Mouse (Mus musculus) midbrain, embryonic 15.5 days (tissue): ENCODE data around the gene Hmgcl. TPM values are rescaled to one million over a fixed set of nuclear protein-coding genes. Genes with fewer than 3 reads are reported as not detected.
"Not testable (repeated sequence)": the region's sequence is repeated elsewhere in the genome, so short reads cannot be mapped to it uniquely, and the experiment has no call there.

Experiments used
- ATAC-seq: fragments of 200-750 bp; cut with Nextera tagmentation; replicated peaks from 2 replicates; pipeline ENCODE4 v1.8.0; 2017; ENCODE audit warnings: moderate TSS enrichment
- H3K27ac ChIP-seq: fragments of 300-500 bp; sonication (generic); 2 replicates; pipeline ENCODE4 v1.5.1; 2015; ENCODE audit warnings: mild to moderate bottlenecking, inconsistent platforms
- H3K27me3 ChIP-seq: fragments of 300-500 bp; sonication (generic); replicated peaks from 2 replicates; pipeline ENCODE4 v1.6.1; 2015; ENCODE audit warnings: inconsistent platforms
- H3K36me3 ChIP-seq: fragments of 300-500 bp; sonication (generic); replicated peaks from 2 replicates; pipeline ENCODE4 v1.6.1; 2015; ENCODE audit warnings: inconsistent platforms
- H3K4me1 ChIP-seq: fragments of 300-500 bp; sonication (generic); 2 replicates; pipeline ENCODE4 v1.6.1; 2015; ENCODE audit warnings: inconsistent platforms
- H3K4me2 ChIP-seq: fragments of 300-500 bp; sonication (generic); 2 replicates; pipeline ENCODE4 v1.6.1; 2015; ENCODE audit warnings: inconsistent platforms, mild to moderate bottlenecking, moderate library complexity
- H3K4me3 ChIP-seq: fragments of 300-500 bp; sonication (generic); 2 replicates; pipeline ENCODE4 v1.5.1; 2015; ENCODE audit warnings: mild to moderate bottlenecking, inconsistent platforms
- H3K9ac ChIP-seq: fragments of 300-500 bp; sonication (generic); 2 replicates; pipeline ENCODE4 v1.6.1; 2015; ENCODE audit warnings: mild to moderate bottlenecking, inconsistent platforms
- H3K9me3 ChIP-seq: fragments of 300-500 bp; sonication (generic); 2 replicates; pipeline ENCODE4 v1.6.1; 2016; ENCODE audit warnings: inconsistent platforms
- WGBS: fragments of 180-500 bp; shearing (Covaris S2); methylation state at CpG from one replicate; pipeline ENCODE4 v1.1.7; 2015; ENCODE audit warnings: mixed read lengths; 5-methylcytosine and 5-hydroxymethylcytosine counted together
- polyA plus RNA-seq: library from polyadenylated mRNA; unstranded; fragments of >200 nt; fragmentation: Nextera tagmentation; extraction: Ambion mirVana; gene quantifications from 2 replicates; pipeline ENCODE4 v1.2.1, GENCODE M21; 2015

Hmgcl gene
- polyA plus RNA-seq, 1 experiment from 2014 or later: 57.0 TPM

DNA sequence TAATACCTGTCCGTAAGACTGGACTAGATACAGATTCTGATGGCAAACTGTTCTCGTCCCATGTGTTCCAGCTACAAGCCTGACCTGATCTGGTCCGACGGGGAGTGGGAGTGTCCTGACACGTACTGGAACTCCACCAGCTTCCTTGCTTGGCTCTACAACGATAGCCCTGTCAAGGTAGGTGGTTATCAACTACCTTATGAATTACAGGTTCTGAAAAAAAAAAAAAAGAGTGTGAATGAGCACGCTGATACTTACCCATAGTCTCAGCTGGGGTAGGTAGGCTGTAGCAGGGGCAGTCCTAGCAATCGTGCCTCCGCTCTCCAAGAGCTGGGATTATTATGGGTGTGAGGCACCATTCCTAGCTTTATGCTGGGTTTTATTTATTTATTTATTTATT, 16.4 kb upstream of the Hmgcl start:
- no peak for ATAC-seq
- Histone ChIP-seq H3K4me2 (no peak overlapping the region), H3K36me3 (peaks cover 5% of the 10 kb centered on the region; the same call in 1 of the 2 replicates), H3K4me3 (no peak overlapping the region), H3K4me1 (no peaks in the 10 kb centered on the region), H3K9ac (no peak overlapping the region), H3K27ac (no peak overlapping the region), H3K27me3 (no peaks in the 10 kb centered on the region), H3K9me3 (no peaks in the 10 kb centered on the region)
- WGBS: 94% methylated on average over 9 of the region's 9 CpGs

DNA sequence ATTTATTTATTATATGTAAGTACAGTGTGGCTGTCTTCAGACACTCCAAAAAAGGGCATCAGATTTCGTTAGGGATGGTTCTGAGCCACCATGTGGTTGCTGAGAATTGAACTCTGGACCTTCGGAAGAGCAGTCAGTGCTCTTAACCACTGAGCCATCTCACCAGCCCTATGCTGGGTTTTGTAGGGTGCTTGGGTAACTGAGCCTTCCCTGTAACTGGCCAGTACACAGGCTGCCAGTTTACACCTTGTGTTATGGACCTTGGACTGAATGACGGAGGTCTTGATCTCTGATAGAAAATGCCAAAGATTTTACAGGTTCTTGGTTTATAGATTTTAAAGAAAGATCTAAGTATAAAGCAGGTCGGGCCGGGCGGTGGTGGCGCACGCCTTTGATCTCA, 16.0 kb upstream of the Hmgcl start:
- no peak overlapping the region for H3K4me3 ChIP-seq
- no peaks in the 10 kb centered on the region for H3K4me1 ChIP-seq
- no peaks in the 10 kb centered on the region for H3K9me3 ChIP-seq
- WGBS: 96% methylated on average over 8 of the region's 8 CpGs
- H3K36me3 ChIP-seq: peaks cover 5% of the 10 kb centered on the region; the same call in 1 of the 2 replicates
- ATAC-seq: no peak
- no peak overlapping the region for H3K4me2 ChIP-seq
- no peak overlapping the region for H3K27ac ChIP-seq
- H3K27me3 ChIP-seq: no peaks in the 10 kb centered on the region
- no peak overlapping the region for H3K9ac ChIP-seq

GRCm38 (mm10) chr4:135931832-135932231, 14.4 kb upstream of the Hmgcl start:
- H3K4me2 ChIP-seq: no peak overlapping the region
- no peak overlapping the region for H3K9ac ChIP-seq
- H3K9me3 ChIP-seq: no peaks in the 10 kb centered on the region
- ATAC-seq: no peak
- no peak overlapping the region for H3K4me3 ChIP-seq
- WGBS: 69% methylated on average over 5 of the region's 5 CpGs
- H3K4me1 ChIP-seq: no peaks in the 10 kb centered on the region
- peaks cover 5% of the 10 kb centered on the region; the same call in 1 of the 2 replicates for H3K36me3 ChIP-seq
- no peaks in the 10 kb centered on the region for H3K27me3 ChIP-seq
- H3K27ac ChIP-seq: no peak overlapping the region

GRCm38 (mm10) chr4:135934708-135935500, 11.3 kb upstream of the Hmgcl start:
- 55% methylated on average over 12 of the region's 12 CpGs for WGBS
- Histone ChIP-seq H3K9me3 (no peaks in the 10 kb centered on the region), H3K4me1 (no peaks in the 10 kb centered on the region), H3K4me3 (no peak overlapping the region), H3K27ac (no peak overlapping the region), H3K4me2 (no peak overlapping the region), H3K36me3 (peaks cover 5% of the 10 kb centered on the region; the same call in 1 of the 2 replicates), H3K9ac (no peak overlapping the region), H3K27me3 (no peaks in the 10 kb centered on the region)
- ATAC-seq: no peak

GRCm38 (mm10) chr4:135935502-135935901, 10.7 kb upstream of the Hmgcl start:
- Histone ChIP-seq H3K36me3 (peaks cover 5% of the 10 kb centered on the region; the same call in 1 of the 2 replicates), H3K9me3 (no peaks in the 10 kb centered on the region), H3K4me2 (no peak overlapping the region), H3K4me3 (no peak overlapping the region), H3K9ac (no peak overlapping the region), H3K4me1 (no peaks in the 10 kb centered on the region), H3K27ac (no peak overlapping the region), H3K27me3 (no peaks in the 10 kb centered on the region)
- no peak for ATAC-seq
- WGBS: 75% methylated on average over 5 of the region's 5 CpGs

DNA sequence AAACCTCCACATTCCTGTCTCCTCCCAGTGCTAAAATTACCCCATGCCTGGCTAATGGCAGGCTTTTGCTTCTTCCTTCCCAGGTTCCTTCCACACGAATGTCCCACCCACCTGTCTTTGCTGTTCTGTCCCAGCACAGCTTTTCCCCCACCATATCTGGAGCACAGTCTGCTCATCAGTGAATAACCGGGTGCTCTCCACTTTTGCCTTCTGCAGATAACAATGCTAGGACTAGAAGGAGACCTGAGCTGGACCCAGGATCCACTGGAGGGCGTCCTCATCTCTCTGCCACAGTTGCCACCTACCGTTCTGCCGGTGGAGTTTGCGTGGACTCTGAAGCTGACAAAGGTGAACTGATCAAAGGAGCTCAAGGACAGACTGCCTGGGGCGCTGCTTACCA, 7.4 kb upstream of the Hmgcl start:
- Histone ChIP-seq H3K9me3 (no peaks in the 10 kb centered on the region), H3K27ac (no peak overlapping the region)
- 87% methylated on average over 7 of the region's 7 CpGs for WGBS

GRCm38 (mm10) chr4:135941026-135941425, 5.2 kb upstream of the Hmgcl start:
- H3K4me2 ChIP-seq, H3K9me3 ChIP-seq, ATAC-seq, H3K36me3 ChIP-seq, H3K4me3 ChIP-seq, H3K4me1 ChIP-seq, H3K27ac ChIP-seq, H3K9ac ChIP-seq, H3K27me3 ChIP-seq: not testable (repeated sequence)
- WGBS: 84% methylated on average over 8 of the region's 8 CpGs

More for the DNA sequence above, 7.4 kb upstream of the Hmgcl start:
- Histone ChIP-seq H3K9ac (no peak overlapping the region), H3K4me3 (no peak overlapping the region), H3K4me1 (no peaks in the 10 kb centered on the region), H3K36me3 (no peaks in the 10 kb centered on the region; the same call in 1 of the 2 replicates), H3K27me3 (no peaks in the 10 kb centered on the region), H3K4me2 (no peak overlapping the region)
- no peak for ATAC-seq

- 91% methylated on average over 6 of the region's 6 CpGs for WGBS
- Histone ChIP-seq H3K4me3 (no peak overlapping the region), H3K27me3 (no peaks in the 10 kb centered on the region), H3K4me1 (peaks cover 8% of the 10 kb centered on the region), H3K4me2 (no peak overlapping the region), H3K9me3 (no peaks in the 10 kb centered on the region), H3K27ac (no peak overlapping the region), H3K9ac (no peak overlapping the region), H3K36me3 (no peaks in the 10 kb centered on the region)
- ATAC-seq: no peak
These were observed 4.1 kb upstream of the Hmgcl start for GRCm38 (mm10) chr4:135942193-135942592.

DNA sequence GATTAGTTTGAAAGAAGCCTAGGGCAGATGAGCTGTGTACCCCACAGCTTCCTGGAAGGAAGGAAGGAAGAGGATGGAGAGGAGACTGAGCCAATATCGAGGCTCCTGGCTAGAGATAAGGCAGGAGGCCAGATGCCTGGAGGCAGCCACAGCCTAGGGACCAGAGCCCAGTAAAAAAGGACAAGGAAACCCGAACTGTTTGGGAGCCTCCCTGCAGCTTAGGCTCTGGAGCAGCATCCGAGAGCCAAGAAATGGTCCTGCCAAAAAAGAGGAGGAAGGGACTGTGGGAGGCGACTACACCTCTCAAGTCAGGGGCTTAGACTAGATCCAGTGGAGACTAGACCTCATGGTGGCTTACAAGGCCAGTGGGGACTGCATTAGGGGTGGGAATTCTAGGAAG, 2.9 kb upstream of the Hmgcl start:
- Histone ChIP-seq H3K36me3 (no peaks in the 10 kb centered on the region), H3K27me3 (no peaks in the 10 kb centered on the region), H3K9ac (no peak overlapping the region), H3K27ac (no peak overlapping the region), H3K4me2 (no peak overlapping the region), H3K9me3 (no peaks in the 10 kb centered on the region), H3K4me3 (no peak overlapping the region), H3K4me1 (peaks cover 19% of the 10 kb centered on the region)
- no peak for ATAC-seq
- 73% methylated on average over 4 of the region's 4 CpGs for WGBS

DNA sequence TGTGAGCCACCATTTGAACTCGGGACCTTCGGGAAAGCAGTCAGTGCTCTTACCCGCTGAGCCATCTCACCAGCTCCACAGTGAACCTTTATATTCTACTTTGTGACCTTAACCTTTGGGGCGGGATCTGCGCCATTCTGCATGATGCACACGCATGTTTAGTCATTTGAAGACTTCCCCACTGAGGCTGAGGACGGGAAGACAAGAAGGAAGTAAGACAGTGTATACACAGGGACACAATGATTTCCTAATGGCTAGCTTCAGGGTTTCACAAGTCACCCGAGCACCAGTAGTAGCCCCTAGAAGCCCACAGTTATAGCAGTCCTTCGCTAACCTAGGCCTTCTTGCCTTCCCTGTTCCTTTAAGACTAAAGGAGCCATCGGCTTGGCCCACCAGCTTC, 542 bp upstream of the Hmgcl start:
- Histone ChIP-seq H3K4me3 (peak overlapping the region; percentile 80), H3K27ac (peak overlapping the region; percentile 81), H3K4me2 (peak overlapping the region; percentile 82), H3K9me3 (no peaks in the 10 kb centered on the region), H3K9ac (peak overlapping the region; percentile 75; the same call in 1 of the 2 replicates), H3K36me3 (no peaks in the 10 kb centered on the region), H3K27me3 (no peaks in the 10 kb centered on the region), H3K4me1 (peaks cover 22% of the 10 kb centered on the region)
- WGBS: 79% methylated on average over 10 of the region's 10 CpGs
- peak; percentile 41 for ATAC-seq

- peaks cover 22% of the 10 kb centered on the region for H3K4me1 ChIP-seq
- peak; percentile 35 for ATAC-seq
- H3K4me3 ChIP-seq: peak overlapping the region; percentile 80
- H3K9me3 ChIP-seq: no peaks in the 10 kb centered on the region
- peak overlapping the region; percentile 82 for H3K4me2 ChIP-seq
- no peaks in the 10 kb centered on the region for H3K27me3 ChIP-seq
- peak overlapping the region; percentile 75 for H3K9ac ChIP-seq
- 0 out of 2 replicates have a peak, but pooled peaks cover 1% of the 10 kb centered on the region for H3K36me3 ChIP-seq
- 3% methylated on average over 28 of the region's 28 CpGs for WGBS
- peak overlapping the region; percentile 81 for H3K27ac ChIP-seq
These were observed 532 bp downstream of the Hmgcl start for GRCm38 (mm10) chr4:135946659-135947301.

DNA sequence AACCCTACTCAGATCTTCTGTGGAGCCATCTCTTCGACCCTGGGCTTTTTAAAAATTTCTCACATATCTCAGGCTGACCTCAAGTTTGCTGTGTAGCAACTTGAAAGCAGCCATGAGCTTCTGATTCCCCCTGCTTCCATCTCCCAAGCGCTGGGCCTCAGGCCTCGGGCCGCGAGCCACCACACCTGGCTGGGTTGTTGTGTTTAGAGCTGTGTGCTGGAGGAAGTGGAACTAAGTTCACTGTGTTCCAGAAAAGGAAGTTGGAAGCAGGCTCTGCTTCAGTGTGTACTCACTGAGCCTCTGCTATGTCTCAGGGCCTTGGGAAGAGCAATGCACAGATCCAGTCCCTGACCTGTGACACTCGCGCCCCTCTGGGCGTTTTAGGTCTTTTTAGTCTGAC, 1.9 kb downstream of the Hmgcl start:
- ATAC-seq: no peak
- 93% methylated on average over 8 of the region's 8 CpGs for WGBS
- H3K4me3 ChIP-seq: no peak overlapping the region

More for the DNA sequence above, 1.9 kb downstream of the Hmgcl start:
- peaks cover 22% of the 10 kb centered on the region for H3K4me1 ChIP-seq
- H3K36me3 ChIP-seq: peaks cover 10% of the 10 kb centered on the region; the same call in 1 of the 2 replicates
- H3K9ac ChIP-seq: no peak overlapping the region
- no peaks in the 10 kb centered on the region for H3K27me3 ChIP-seq
- no peaks in the 10 kb centered on the region for H3K9me3 ChIP-seq
- H3K27ac ChIP-seq: no peak overlapping the region
- H3K4me2 ChIP-seq: no peak overlapping the region
